18 mouse cellular contexts compared by ENCODE assay signal in the genomic region with DNA sequence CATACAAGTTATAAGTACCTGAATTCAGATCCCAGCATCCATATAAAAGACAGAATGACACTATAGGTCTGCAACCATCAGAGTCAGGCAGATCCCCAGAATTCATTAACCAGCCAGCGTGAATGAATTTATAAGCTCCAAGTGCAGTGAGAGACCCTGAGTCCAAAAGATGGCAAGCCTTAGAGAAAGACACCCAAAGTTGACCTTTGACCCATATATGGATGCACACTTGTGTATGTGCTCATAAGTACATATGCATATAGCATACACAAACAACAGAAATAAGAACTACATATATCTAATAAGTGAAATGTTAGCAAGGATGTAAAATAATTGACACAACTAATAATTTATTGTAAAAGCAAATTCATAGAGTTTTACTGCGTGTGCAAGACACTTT.
"Had no signal": no experiment of that assay in that cellular context is flagged by ENCODE, and none has a peak within 500 bp of the region (broad histone marks: within the 10 kb centered on the region; RNA-seq: fewer than 3 reads in every experiment).

No protein-coding gene starts in this region.

- H3K36me3 ChIP-seq: heart, embryonic 13.5 days; heart, embryonic 15.5 days; hindbrain, embryonic 12.5 days; hindbrain, embryonic 15.5 days; kidney, embryonic 15.5 days; limb, embryonic 13.5 days; limb, embryonic 15.5 days; liver, embryonic 12.5 days had no signal

- H3K9me3 ChIP-seq: heart, embryonic 13.5 days; heart, embryonic 15.5 days; hindbrain, embryonic 12.5 days; hindbrain, embryonic 15.5 days; kidney, embryonic 15.5 days; limb, embryonic 13.5 days; limb, embryonic 15.5 days; liver, embryonic 12.5 days had no signal

- H3K4me3 ChIP-seq: heart, adult 2 months; heart, embryonic 13.5 days; heart, embryonic 15.5 days; hindbrain, embryonic 12.5 days; hindbrain, embryonic 15.5 days; kidney, embryonic 15.5 days; limb, embryonic 13.5 days; limb, embryonic 15.5 days; liver, embryonic 12.5 days had no signal

- H3K27ac ChIP-seq: heart, adult 2 months; heart, embryonic 13.5 days; heart, embryonic 15.5 days; hindbrain, embryonic 12.5 days; hindbrain, embryonic 15.5 days; hindbrain, postnatal 0 days; kidney, embryonic 15.5 days; kidney, postnatal 0 days; limb, embryonic 13.5 days; limb, embryonic 15.5 days; liver, embryonic 12.5 days had no signal

- H3K9ac ChIP-seq: heart, embryonic 13.5 days; heart, embryonic 15.5 days; hindbrain, embryonic 12.5 days; hindbrain, embryonic 15.5 days; kidney, embryonic 15.5 days; limb, embryonic 13.5 days; limb, embryonic 15.5 days; liver, embryonic 12.5 days had no signal

- H3K27me3 ChIP-seq: heart, embryonic 15.5 days; limb, embryonic 15.5 days; liver, embryonic 12.5 days had no signal

- ATAC-seq: hindbrain, postnatal 0 days; intestine, embryonic 16.5 days; liver, embryonic 12.5 days had no signal

- DNase-seq: gastrocnemius, postnatal 14 days; gastrocnemius, postnatal 36 days; heart, adult 11 months; heart, adult 2 months; layer of hippocampus, adult 9-11 months; layer of hippocampus, postnatal 36 days had no signal

- H3K4me2 ChIP-seq: heart, embryonic 11.5 days; heart, embryonic 13.5 days; heart, embryonic 15.5 days; hindbrain, embryonic 12.5 days; hindbrain, embryonic 15.5 days; kidney, embryonic 15.5 days; limb, embryonic 13.5 days; limb, embryonic 15.5 days; liver, embryonic 12.5 days had no signal

- H3K4me1 ChIP-seq: hindbrain, embryonic 15.5 days; kidney, embryonic 15.5 days; limb, embryonic 13.5 days; limb, embryonic 15.5 days; liver, embryonic 12.5 days had no signal
